Mouse (Mus musculus) ZHBTc4 (cell line): ENCODE data around the gene Arhgef40.

Experiments used
- DNase-seq: peaks from one replicate; pipeline ENCODE4 v3.0.0-alpha.2; 2011; ENCODE audit warnings: low read depth, low spot score

The Arhgef40 gene

DNA sequence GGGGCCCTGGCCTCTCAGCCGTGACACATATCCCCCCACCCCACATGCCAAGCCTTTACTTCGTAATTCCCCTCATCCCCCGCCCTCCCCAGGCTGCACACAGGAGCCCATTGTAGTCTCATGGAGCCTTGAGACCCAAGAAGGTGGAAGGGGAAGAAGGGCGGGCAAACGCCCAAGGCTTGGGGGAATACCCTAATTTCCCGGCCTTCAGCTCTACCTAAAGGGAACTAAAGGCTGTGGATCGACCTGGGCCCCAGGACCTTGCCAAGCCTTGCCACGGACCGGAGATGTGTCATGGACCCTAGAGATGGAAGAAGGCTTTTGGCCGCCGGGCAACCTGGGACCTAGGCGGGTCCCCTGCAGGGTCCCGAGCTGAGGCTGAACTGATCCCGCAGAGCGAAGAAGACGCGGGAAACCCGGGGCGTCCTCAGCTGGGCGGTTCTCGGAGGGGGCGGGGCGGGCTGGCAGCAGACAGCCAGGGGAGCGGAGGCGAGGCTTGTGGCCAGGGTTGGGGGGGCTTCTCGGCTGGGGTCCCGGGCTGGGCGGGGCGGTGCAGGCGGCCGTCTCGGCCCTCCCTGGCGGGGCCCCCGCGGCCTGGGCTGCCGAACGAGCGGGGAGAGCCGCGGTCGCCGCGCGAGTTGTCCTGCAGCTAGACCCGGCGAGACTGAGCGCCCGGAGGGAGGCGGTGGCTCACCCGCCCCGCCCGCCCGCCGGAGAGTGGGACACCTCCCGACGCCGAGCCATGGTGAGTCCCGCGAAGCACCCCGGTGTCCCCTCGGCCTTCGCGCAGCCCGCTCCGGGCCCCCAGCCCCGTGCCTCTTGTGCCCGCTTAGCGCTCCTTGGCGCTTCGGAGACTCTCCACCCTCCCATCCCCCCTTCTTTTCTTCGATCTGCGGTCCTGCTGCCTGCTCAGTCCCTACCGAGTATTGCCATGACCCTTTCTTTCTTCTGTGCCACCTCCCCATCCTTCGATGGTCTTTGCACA is at the start of gene Arhgef40:
Gene Arhgef40, plus strand, starts transcription at position 473 of the 985 bp plus-strand sequence.
- peak; percentile 62 for DNase-seq

GRCm38 (mm10) chr14:51939005-51939404 is 45.5 kb upstream of the Arhgef40 start:
- DNase-seq: peak; percentile 66

DNA sequence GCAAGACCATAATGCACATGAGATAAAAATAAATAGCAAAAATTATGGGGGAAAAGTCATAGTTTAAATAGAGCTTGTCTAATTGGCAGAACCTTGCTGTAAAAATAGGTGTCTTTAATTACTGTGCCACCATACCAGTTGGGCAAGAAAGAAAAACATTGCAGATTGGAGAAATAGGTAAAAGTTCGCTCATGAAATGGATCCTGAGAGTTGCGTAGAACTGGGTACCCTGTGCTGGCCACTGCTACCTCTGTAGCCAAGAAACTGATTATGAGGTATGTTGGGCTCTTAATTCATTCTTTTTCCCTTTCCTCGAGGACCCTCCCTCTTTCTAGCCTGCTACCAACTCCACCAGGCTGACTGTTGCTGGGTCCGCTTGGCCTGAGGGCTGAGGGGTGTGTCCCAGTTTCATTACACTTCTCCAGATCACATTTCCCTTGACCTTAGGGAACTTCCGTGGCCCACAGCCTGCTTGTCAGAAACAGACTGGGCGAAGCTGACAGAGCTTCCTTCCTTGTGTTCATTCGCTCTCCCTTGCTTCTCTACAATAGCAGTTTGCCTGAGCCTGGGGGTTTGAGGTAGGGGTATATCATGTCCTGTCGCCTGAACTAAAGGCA is 43.5 kb upstream of the Arhgef40 start:
- peak; percentile 70 for DNase-seq

DNA sequence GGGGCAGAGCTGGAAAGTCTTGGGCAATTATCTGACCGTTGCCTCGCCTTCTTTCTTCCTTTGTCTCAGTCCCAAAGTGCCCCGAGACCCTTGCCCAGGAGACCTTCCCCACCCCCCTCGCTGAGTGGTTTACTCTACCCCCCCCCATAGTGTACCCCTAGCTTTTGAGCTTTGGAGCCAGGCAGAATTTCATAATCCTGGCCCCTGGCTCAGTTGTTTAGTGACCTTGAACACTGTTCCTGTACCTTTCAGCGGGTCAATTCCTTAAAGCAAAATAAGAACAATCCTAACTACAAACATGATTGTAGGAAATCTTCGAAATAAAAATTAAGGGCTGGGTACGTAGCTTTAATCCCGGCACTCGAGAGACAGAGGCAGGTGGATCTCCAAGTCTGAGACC is 42.9 kb upstream of the Arhgef40 start:
- DNase-seq: no peak

GRCm38 (mm10) chr14:51942236-51942635 is 42.3 kb upstream of the Arhgef40 start:
- DNase-seq: no peak

GRCm38 (mm10) chr14:51943336-51943735 is 41.2 kb upstream of the Arhgef40 start:
- no peak for DNase-seq

DNA sequence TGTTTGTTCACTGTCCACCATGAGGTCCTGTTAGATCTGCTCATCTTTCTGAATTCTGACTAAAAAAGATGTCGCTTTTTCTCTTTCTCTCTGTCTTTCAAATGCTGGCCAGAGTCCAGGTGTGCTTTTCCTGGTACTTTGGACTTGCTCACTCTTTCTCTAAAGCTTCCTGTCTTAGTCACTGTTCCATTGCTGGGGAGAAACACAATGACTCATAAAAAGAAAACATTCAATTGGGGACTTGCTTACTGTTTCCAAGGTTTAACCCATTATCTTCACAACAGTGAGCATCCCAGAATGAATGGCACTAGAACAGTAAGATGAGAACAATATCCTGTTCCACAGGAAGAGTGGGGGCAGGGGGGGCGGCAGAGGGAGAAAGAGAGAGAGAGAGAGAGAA is 24.2 kb upstream of the Arhgef40 start:
- DNase-seq: no peak

DNA sequence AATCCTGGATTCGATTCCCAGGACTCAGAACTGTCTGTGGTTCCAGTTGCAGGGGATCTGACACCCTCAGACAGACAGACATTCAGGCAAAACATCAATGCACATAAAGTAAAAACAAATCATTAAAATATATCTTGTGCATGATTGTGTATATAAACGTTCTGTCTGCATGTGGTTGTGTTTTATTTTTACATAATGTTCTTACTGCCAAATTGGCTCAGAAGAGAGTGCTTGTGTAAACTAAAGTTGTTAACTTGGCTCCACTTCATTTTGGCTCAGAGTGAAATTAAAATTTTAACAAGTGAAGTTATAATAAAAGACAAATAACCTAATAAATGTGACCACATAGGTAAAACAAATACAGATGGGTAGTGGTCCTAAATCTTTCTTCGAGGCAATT is 17.1 kb upstream of the Arhgef40 start:
- no peak for DNase-seq

- no peak for DNase-seq
These were observed 5.3 kb upstream of the Arhgef40 start for GRCm38 (mm10) chr14:51979252-51979651.

GRCm38 (mm10) chr14:51983251-51983650 is 1.3 kb upstream of the Arhgef40 start:
- no peak for DNase-seq

DNA sequence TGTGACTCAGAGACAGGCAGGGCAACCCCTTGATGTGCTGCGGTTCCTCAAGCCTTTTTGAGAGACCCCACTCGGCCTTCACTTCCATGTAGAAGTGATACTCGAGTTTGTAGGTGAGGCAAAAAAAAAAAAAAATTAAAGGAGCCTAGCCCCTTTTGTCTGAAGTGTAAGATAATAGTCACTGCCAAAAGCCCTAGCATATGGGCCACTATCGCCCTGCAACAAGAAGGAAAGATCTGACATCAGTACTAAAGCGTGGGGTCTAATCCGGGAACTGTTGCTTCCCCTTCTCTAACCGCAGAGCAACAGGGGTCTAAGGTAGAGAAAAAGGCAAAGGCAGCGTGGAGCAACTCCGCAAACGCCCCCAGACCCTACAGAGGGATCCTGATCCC is 668 bp upstream of the Arhgef40 start:
- DNase-seq: no peak

GRCm38 (mm10) chr14:51985301-51986152 is 1.0 kb downstream of the Arhgef40 start:
- DNase-seq: peak; percentile 45

- DNase-seq: no peak
These were observed 1.6 kb downstream of the Arhgef40 start for GRCm38 (mm10) chr14:51986153-51986505.

DNA sequence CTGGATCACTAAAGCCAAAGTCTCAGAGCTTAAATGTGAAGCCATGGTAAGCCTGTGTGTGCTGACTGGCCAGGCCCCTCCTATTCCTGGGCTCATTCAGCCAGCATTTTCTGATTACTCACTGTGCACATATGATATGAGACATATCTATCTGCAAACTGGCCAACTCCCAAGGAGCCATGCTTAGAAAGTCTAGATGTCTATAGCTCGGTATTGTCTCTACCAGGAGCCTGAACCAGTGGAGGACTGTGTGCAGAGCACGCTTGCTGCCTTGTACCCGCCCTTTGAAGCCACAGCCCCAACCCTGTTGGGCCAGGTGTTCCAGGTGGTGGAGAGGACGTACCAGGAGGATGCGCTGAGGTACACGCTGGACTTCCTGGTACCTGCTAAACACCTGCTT is 2.7 kb downstream of the Arhgef40 start:
- DNase-seq: no peak

- peak; percentile 17 for DNase-seq
These were observed 4.2 kb downstream of the Arhgef40 start for GRCm38 (mm10) chr14:51988731-51989130.

DNA sequence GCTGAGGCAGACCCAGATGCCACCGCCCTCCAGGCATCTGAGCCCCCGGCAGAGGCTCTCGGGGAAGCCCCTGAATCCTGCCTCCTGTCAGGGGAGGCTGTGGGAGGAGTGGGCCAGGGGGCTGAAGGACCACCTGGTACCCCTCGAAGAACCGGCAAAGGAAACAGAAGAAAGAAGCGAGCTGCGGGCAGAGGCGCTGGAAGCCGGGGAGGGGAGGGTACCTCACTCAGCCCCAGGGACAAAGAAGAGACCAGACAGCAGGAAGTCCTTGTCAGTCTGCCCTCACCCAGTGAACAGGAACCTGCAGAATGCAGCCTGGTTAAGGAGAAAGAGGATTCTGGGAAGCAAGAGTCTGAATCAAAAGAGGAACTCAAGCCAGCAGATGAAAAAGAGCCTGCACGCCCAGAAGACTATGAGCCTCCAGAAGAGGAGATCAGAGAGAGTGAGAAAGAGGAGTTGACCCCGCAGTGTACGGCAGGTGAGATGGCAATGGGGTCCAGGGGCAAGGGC is 5.0 kb downstream of the Arhgef40 start:
- DNase-seq: peak; percentile 17

DNA sequence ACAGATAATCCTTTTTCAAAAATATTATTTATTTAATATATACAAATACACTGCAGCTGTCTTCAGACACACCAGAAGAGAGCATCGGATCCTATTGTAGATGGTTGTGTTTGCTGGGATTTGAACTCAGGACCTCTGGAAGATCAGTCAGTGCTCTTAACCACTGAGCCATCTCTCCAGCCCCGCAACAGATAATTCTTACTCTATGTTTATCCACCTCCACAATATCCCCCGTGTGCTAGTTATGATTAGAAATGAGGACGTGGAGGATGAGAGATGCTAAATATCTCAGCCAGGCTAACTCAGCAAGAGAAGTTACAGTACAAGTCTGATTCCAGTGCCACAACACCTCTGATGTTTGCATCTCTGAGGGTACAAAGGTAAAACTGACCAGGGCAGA is 9.9 kb downstream of the Arhgef40 start:
- no peak for DNase-seq

GRCm38 (mm10) chr14:51995219-51995871 is 10.8 kb downstream of the Arhgef40 start:
- DNase-seq: no peak

DNA sequence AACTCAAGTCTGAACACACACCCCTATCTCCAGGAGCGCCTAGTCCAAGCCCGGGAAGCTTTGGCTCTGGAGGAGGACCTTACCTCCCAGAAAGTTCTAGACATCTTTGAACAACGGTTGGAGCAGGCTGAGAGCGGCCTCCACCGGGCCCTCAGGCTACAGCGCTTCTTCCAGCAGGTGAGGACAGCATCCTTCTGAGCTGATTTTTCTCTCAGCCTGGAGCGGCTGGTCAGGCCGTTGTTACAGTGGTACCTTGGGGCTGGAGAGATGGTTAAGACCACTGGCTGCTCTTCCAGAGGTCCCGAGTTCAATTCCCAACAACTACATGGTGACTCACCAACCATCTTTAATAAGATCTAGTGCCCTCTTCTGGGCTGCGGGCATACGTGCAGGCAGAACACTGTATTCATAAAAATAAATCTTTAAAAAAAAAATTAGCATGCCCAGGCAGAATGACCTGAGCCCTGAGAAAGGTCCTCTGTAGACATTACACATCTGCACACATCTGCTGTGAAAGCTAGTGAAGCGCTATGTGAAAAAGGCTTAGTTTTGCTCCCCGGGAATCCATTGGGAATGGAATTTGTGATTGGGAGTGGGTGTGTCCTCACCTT is 11.8 kb downstream of the Arhgef40 start:
- no peak for DNase-seq

DNA sequence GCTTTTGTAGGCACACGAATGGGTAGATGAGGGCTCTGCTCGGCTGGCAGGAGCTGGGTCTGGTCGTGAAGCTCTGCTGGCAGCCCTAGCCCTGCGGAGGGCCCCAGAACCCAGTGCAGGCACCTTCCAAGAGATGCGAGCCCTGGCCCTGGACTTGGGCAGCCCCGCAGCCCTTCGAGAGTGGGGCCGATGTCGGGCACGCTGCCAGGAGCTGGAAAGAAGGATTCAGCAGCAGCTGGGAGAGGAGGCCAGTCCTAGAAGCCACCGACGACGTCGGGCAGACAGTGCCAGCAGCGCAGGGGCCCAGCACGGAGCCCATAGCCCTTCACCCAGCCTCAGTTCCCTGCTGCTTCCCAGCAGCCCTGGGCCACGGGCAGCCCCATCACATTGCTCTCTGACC is 12.3 kb downstream of the Arhgef40 start:
- DNase-seq: no peak

- peak; percentile 58 for DNase-seq
These were observed 13.0 kb downstream of the Arhgef40 start for GRCm38 (mm10) chr14:51997483-51997882.
